Mouse (Mus musculus): Measurements from ENCODE around the gene Hnrnpab.
"Not testable (repeated sequence)": the region's sequence is repeated elsewhere in the genome, so short reads cannot be mapped to it uniquely, and the experiment has no call there.

Hnrnpab gene

GRCm38 (mm10) chr11:51635127-51635524 lies 28.5 kb upstream of the Hnrnpab start:
- DNase-seq (ENCODE audit: low read depth, low spot score): no peak

- DNase-seq (ENCODE audit: low read depth, low spot score): no peak
These were observed 27.1 kb upstream of the Hnrnpab start for GRCm38 (mm10) chr11:51633721-51634120.

- DNase-seq (ENCODE audit: low read depth, low spot score): not testable (repeated sequence)
These were observed 26.6 kb upstream of the Hnrnpab start for GRCm38 (mm10) chr11:51633200-51633599.

GRCm38 (mm10) chr11:51632130-51632753 lies 25.6 kb upstream of the Hnrnpab start:
- DNase-seq (ENCODE audit: low read depth, low spot score): no peak

GRCm38 (mm10) chr11:51629651-51630314 lies 23.1 kb upstream of the Hnrnpab start:
- no peak for DNase-seq (ENCODE audit: low read depth, low spot score)

GRCm38 (mm10) chr11:51627907-51628306 lies 21.3 kb upstream of the Hnrnpab start:
- DNase-seq (ENCODE audit: low read depth, low spot score): no peak

- no peak for DNase-seq (ENCODE audit: low read depth, low spot score)
These were observed 20.8 kb upstream of the Hnrnpab start for GRCm38 (mm10) chr11:51627425-51627824.

- no peak for DNase-seq (ENCODE audit: low read depth, low spot score)
These were observed 18.7 kb upstream of the Hnrnpab start for GRCm38 (mm10) chr11:51625187-51625820.

GRCm38 (mm10) chr11:51622971-51623491 lies 16.4 kb upstream of the Hnrnpab start:
- no peak for DNase-seq (ENCODE audit: low read depth, low spot score)

GRCm38 (mm10) chr11:51621776-51622175 lies 15.1 kb upstream of the Hnrnpab start:
- no peak for DNase-seq (ENCODE audit: low read depth, low spot score)

- no peak for DNase-seq (ENCODE audit: low read depth, low spot score)
These were observed 13.4 kb upstream of the Hnrnpab start for GRCm38 (mm10) chr11:51620084-51620483.

GRCm38 (mm10) chr11:51619409-51620060 lies 12.9 kb upstream of the Hnrnpab start, which contains the start of gene Nhp2:
Gene Nhp2 (plus strand): TSS chr11:51619735.
- peak; percentile 95 for DNase-seq (ENCODE audit: low read depth, low spot score)

- DNase-seq (ENCODE audit: low read depth, low spot score): no peak
These were observed 12.3 kb upstream of the Hnrnpab start for GRCm38 (mm10) chr11:51618894-51619408.

GRCm38 (mm10) chr11:51617693-51618092 lies 11.0 kb upstream of the Hnrnpab start:
- DNase-seq (ENCODE audit: low read depth, low spot score): peak; percentile 48

- not testable (repeated sequence) for DNase-seq (ENCODE audit: low read depth, low spot score)
These were observed 9.5 kb upstream of the Hnrnpab start for GRCm38 (mm10) chr11:51616113-51616512.

- peak; percentile 71 for DNase-seq (ENCODE audit: low read depth, low spot score)
These were observed 9.0 kb upstream of the Hnrnpab start for GRCm38 (mm10) chr11:51615601-51616000.

GRCm38 (mm10) chr11:51615129-51615528 lies 8.5 kb upstream of the Hnrnpab start:
- DNase-seq (ENCODE audit: low read depth, low spot score): peak; percentile 61

GRCm38 (mm10) chr11:51614256-51614655 lies 7.6 kb upstream of the Hnrnpab start:
- DNase-seq (ENCODE audit: low read depth, low spot score): no peak

GRCm38 (mm10) chr11:51609940-51610339 lies 3.3 kb upstream of the Hnrnpab start:
- not testable (repeated sequence) for DNase-seq (ENCODE audit: low read depth, low spot score)

- no peak for DNase-seq (ENCODE audit: low read depth, low spot score)
These were observed 2.7 kb upstream of the Hnrnpab start for GRCm38 (mm10) chr11:51609266-51609909.

- DNase-seq (ENCODE audit: low read depth, low spot score): no peak
These were observed 570 bp upstream of the Hnrnpab start for GRCm38 (mm10) chr11:51607096-51607738.
